Mouse (Mus musculus) adrenal gland, adult (tissue): ENCODE measurements around the gene Gm21885.

Experiments used
- DNase-seq, 2 experiments: peaks; one replicate each; pipeline ENCODE4 v3.0.0; 2022 to 2023; ENCODE audit warnings: low spot score in 1 of 2; ENCODE audit not compliant: inconsistent age in 2 of 2

The Gm21885 gene

DNA sequence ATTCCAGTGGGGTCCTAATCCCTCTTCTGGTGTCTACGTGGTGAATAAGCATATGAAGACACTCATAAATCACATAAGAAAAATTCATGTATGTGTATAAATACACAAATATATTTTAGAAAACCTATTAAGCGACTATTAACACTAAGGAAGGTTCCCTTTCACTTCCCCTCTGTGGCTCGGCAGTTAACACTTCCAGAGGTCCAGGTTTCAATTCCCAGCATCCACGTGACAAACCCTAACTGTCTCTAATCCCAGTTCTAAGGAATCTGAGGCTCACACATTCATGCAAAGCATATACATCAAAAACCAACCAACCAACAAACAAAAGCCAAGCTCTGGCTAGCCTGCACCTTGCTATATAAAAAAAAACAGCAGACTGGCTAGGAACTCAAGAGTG lies 35.8 kb downstream of the Gm21885 start:
- no peak for DNase-seq

DNA sequence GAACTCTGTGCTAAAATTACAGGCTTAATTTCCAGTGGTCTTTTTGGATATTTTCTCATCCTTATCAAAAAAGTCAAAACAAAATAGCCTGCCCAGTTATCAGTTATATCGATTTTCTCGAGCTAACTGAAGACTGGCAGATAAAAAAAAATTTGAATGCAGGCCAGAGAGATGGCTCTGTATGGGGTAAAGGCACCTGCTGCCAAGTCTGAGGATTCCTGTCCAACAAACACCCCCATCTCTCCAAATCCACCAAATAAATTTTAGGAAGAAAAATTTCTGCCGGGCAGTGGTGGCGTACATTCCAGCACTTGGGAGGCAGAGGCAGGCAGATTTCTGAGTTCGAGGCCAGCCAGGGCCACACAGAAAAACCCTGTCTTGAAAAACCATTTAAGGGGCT lies 36.4 kb downstream of the Gm21885 start:
- DNase-seq = no peak

DNA sequence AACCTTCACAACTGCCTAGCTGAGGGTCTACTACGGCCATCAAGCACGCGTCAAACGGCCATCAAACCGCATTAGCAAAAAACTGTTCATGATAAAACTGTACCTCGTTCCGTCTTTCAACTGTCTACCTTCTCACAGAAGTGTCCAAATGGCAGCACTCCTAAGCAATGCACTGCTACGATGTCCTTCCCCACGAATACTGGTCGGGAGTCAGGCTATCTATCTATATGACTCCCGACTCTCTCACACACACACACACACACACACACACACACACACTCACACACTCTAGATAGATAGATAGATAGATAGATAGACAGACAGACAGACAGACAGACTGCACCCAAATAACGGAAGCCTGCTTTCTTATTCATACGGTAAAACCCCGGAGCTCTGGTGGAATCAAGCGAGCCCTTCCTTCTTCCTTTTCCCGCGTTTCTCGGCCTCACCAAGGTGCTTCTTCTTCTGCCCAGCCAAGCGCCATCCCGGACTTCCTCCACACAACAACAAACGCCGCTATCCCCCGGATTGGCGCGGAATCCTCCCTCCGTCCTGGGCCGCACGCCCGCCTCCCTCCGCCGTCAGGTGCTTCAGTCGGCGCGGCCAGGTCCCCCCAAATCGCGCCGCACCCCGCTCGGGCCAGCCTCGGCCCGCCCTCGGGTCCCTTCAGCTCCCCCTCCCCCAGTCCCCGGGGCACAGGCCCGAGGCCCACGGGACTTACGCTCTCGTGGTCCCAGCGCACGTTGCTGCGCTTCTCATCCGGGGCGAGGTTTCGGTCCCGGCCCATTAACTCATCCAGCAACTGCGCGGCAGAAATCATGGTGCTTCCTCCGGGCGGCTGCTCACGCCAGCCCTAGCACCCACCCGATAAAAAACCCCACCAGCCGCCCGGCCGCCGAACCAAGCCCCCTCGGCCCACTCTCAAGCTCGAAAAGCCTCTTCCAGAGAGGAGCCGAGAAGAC lies 39.6 kb downstream of the Gm21885 start:
- DNase-seq = peak in 1 of 2 experiments; percentile 67

- peak; percentile 95 to 98 for DNase-seq
Measured at GRCm38 (mm10) chr11:94321931-94322400, 40.3 kb downstream of the Gm21885 start, which contains the start of gene Luc7l3. TSS of gene Luc7l3 (minus strand) at chr11:94321988.

GRCm38 (mm10) chr11:94322636-94323035 lies 41.0 kb downstream of the Gm21885 start:
- DNase-seq = no peak

GRCm38 (mm10) chr11:94323271-94323925 lies 41.7 kb downstream of the Gm21885 start:
- DNase-seq = no peak

GRCm38 (mm10) chr11:94324618-94325017 lies 42.9 kb downstream of the Gm21885 start:
- DNase-seq = peak in 1 of 2 experiments; percentile 56

DNA sequence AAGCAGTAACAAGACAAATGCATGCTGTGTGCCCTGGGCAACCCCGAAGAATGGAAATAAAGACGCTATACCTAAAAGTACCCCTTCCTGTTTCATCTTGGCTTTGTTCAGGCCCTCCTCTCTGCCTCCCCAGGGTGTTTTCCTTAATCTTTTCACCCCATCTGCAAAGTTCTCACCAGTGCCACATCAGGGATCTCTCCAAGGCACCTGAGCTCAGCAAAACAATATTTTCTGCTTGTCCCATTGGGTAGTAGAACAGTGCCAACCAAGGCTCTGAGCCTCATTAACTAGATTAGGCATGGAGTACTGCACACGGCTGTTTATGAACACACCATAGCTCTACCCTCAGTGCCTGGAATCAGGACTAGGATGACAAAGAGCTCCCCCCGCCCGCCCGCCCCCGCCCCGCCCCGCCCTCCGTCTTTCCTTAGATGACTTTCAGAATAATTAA lies 45.3 kb downstream of the Gm21885 start:
- peak in 1 of 2 experiments; percentile 75 for DNase-seq

- peak; percentile 97 to 99 for DNase-seq
Measured at GRCm38 (mm10) chr11:94327693-94328643, 46.3 kb downstream of the Gm21885 start, which contains the start of gene Ankrd40. TSS of gene Ankrd40 (plus strand) at chr11:94328001.

GRCm38 (mm10) chr11:94328644-94329025 lies 47.0 kb downstream of the Gm21885 start:
- no peak for DNase-seq

- DNase-seq = peak in 1 of 2 experiments; percentile 78
Measured at GRCm38 (mm10) chr11:94329270-94329891, 47.7 kb downstream of the Gm21885 start.

DNA sequence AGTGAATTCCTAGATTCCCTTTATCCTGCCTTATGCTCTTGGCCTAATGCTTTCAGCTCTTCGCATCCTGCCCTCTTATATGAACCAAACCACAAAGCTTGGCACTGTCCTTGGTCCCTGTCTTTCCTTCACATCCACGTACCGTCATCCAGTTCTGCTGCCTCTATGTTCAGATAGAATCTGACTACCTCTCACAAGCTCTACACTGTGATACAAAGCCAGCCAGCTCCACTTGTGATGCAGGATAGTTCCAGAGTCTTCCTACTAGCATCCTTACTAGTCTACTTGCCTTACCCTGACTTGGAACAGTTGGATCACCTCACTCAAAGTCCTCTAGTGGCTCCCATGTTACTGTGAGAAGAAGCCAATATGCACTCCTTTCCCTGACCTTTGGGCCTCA lies 48.5 kb downstream of the Gm21885 start:
- DNase-seq = peak in 1 of 2 experiments; percentile 43

GRCm38 (mm10) chr11:94332726-94333125 lies 51.1 kb downstream of the Gm21885 start:
- DNase-seq = no peak

DNA sequence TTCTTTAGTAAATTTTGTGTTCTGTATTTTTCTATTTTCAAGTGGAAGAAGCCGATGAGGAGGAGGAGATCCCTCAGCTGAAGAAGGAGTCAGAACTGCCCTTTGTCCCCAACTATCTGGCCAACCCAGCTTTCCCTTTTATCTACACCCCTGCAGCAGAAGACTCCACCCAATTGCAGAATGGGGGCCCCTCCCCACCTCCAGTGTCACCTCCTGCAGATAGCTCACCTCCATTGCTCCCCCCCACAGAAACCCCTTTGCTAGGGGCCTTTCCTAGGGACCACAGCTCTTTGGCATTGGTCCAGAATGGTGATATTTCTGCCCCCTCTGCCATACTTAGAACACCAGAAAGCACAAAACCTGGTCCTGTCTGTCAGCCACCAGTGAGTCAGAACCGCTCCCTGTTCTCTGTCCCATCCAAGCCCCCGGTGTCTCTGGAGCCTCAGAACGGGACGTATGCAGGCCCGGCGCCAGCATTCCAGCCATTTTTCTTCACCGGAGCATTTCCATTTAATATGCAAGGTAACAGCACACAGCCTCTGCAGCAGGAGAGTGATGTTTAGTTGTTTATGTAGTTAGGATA lies 52.8 kb downstream of the Gm21885 start:
- DNase-seq = no peak
